Mouse (Mus musculus) hindlimb bud, embryonic 11.5 days (tissue): ENCODE measurements around the gene Gmeb2.

ENCODE experiments used
- DNase-seq: peaks from one replicate; pipeline ENCODE4 v3.0.0-alpha.2; 2012; ENCODE audit warnings: low read depth, low spot score; ENCODE audit errors: extremely low spot score

The Gmeb2 gene

GRCm38 (mm10) chr2:181287958-181288350 is at the start of gene Gmeb2:
Gmeb2 (minus strand) TSS chr2:181288035.
- peak; percentile 91 for DNase-seq

- DNase-seq: peak; percentile 37
Observed at GRCm38 (mm10) chr2:181334023-181334422, 46.2 kb upstream of the Gmeb2 start.

DNA sequence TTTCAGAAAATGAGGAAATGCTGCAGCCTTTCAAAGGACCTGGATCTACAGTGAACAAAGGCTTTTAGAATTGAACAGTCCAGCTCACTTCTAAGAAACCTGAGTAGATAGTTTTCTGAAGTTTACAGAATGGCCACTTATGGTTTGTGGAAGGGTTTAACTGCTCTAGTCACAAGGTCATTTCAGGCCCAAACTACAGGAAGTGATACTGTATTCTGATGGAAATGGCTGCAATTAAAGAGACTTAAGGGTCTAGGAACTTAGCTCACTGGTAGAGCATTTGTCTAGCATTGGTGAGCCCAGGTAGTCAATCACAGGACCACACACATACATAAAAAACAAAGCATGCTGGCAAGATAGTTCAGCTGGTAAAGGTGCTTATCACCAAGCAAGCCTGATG is 44.7 kb upstream of the Gmeb2 start:
- no peak for DNase-seq

DNA sequence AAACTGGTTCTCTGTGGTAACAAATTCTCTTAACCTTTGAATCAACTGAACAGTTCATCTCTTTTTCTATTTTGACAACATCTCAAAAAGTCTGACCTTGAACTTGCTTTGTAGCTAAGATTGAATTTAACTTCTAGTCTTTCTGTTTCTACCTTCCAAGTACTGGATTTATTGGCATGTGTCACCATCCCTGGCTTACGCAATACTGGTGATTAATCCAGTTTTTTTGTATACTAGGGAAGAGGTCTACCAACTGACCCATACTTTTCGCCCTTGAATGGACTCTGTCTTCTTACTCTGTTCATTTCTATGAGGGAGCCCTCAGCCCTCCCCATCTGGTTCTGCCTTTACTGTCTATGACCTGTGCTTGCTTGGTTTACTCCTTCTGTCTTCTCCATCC is 38.3 kb upstream of the Gmeb2 start:
- DNase-seq: no peak

GRCm38 (mm10) chr2:181322136-181322535 is 34.3 kb upstream of the Gmeb2 start:
- no peak for DNase-seq

- no peak for DNase-seq
Observed at GRCm38 (mm10) chr2:181320103-181320499, 32.3 kb upstream of the Gmeb2 start.

GRCm38 (mm10) chr2:181319248-181320102 is 31.6 kb upstream of the Gmeb2 start, which contains the start of gene Rtel1:
Rtel1 (plus strand) TSS chr2:181319739.
- DNase-seq: peak; percentile 66

GRCm38 (mm10) chr2:181314080-181314810 is 26.4 kb upstream of the Gmeb2 start, which contains the start of gene Stmn3:
Stmn3 (minus strand) TSS chr2:181314500.
- no peak for DNase-seq

DNA sequence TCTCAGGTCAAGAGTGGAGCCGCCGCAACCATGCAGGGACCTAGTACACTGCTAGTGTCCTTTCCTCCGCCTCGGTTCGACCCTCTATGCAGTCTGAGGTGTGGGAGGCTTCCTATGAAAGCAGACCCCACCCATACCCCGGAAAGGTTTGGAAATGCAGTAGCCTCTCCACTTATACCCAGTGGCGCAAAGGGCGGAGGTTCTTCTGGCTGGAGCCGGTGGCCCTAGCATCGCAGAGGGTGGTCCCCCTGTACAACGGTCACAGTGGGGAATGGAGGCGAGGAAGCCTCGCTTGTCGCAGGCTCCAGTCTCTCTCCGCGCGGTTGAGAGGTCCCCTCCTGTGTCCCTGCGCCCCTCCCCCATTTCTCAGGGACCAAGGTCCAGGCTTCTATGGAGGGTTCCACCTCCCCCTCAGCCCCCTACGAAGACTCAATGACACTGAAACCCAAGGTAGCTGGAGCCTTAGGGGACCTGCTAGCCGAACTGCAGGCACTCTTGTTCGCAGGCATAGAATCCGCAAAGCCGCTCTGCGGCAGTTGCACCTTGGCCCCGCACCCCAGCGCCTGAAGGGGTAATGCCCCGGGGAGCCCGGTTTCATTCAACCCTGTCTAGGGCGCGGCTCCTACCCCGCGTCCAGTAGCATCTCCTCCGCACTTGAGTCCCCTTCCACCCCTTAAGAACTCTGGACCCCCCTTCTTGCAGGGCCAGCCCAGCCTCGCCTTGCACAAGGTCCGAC is 25.7 kb upstream of the Gmeb2 start:
- no peak for DNase-seq

GRCm38 (mm10) chr2:181313006-181313343 is 25.1 kb upstream of the Gmeb2 start:
- DNase-seq: no peak

- no peak for DNase-seq
Observed at GRCm38 (mm10) chr2:181312435-181312834, 24.6 kb upstream of the Gmeb2 start.

DNA sequence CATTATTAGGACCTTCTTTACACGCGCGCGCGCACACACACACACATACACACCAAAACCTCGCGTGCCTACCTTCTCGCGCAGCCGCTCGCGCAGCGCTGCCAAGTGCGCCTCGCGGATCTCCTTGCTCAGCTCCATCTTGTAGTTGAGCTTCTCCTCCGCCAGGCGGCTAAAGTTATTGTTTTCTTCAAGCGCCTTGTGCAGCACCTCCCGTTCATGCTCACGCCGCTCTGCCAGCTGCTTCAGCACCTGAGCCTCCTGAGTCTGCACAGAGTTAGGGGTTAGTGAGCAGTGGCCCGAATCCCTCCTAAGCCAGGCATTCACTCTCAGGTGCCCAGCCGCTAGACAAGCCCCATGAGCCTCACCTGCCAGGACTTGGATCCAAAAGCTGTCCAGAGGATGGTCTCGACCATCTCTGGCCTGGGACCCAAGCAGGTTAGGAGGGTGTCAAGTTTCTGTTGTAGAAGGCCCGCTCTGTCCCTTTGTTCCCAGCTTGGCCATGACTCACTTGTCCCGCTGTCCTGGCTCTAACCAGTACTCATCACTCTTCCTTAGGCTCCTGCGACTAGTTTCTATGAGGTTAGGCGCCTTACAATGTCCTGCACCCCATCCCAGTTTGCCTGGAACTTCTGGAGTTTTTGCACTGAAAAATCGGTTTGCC is 19.4 kb upstream of the Gmeb2 start:
- DNase-seq: no peak

DNA sequence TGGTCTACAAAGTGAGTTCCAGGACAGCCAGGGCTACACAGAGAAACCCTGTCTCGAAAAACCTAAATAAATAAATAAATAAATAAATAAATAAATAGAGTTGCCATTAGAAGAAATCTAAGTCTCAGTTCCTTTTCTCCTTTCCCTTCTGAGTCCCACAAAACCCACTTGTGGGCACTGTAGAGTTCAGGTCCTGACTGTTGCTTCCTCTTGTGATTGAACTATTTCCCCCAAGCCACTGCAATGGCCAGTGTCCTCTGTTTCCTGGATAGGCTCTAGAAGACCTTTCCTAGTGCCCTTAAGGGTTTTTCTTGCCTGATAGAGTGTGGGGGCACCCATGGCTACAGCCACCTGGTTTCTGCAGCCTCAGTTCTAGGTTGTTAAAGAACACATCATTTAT is 17.1 kb upstream of the Gmeb2 start:
- DNase-seq: no peak

DNA sequence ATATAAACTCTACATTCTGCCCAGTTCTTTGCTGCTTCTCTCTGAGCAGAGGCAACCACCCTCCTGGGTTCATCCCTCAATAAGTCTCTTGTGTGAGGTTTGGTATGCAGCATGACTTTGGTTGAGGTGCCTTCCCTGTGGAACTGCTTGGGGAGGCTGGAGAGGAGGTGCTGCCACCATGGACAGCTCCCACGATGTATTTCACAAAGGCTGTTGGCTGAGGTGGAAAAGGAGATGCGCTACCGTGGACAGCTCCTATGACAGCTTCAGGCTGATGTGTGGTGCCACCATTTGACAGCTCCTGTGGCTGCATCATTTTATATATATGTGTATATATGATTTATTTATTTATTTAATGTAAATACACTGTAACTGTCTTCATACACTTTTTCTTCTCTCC is 14.2 kb upstream of the Gmeb2 start:
- no peak for DNase-seq

GRCm38 (mm10) chr2:181290937-181291336 is 3.1 kb upstream of the Gmeb2 start:
- no peak for DNase-seq

GRCm38 (mm10) chr2:181288691-181289090 is 856 bp upstream of the Gmeb2 start:
- DNase-seq: no peak

GRCm38 (mm10) chr2:181287338-181287957 is 387 bp downstream of the Gmeb2 start:
- DNase-seq: no peak

GRCm38 (mm10) chr2:181286629-181287337 is 1.1 kb downstream of the Gmeb2 start:
- DNase-seq: no peak

DNA sequence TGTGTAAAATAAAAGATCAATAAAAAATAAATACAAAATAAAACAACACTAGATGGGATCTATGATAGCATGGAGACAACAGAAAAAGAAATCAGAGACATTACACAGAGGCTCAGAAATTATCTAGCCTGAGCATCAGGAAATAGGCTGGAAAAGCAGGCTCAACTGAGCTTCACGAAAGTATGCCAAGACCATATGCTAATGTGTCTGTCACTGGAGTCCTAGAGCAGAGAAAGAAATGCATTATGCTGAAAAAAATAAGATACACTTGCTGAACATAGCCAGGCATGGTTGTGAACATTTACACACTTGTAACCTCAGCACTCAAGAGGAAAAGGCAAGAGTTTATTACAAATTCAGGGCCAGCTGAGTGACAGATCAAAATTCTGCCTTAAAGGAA is 7.9 kb downstream of the Gmeb2 start:
- DNase-seq: no peak

GRCm38 (mm10) chr2:181277866-181278265 is 10.0 kb downstream of the Gmeb2 start:
- DNase-seq: no peak
